Comparison of ENCODE assay signal across 18 mouse cellular contexts in genomic region chr9:40709587-40709986, GRCm38 (mm10). TPM values are rescaled to one million over a fixed set of nuclear protein-coding genes. Genes with fewer than 3 reads are reported as not detected.
A peak's percentile ranks its signal among the peaks of the same experiment; 100 is the strongest.
DNase-seq lines count a peak whose midpoint lies in the region; ATAC-seq lines count a peak whose summit lies in the region.
"Had no signal": no experiment of that assay in that cellular context is flagged by ENCODE, and none has a peak within 500 bp of the region (broad histone marks: within the 10 kb centered on the region; RNA-seq: fewer than 3 reads in every experiment).

No protein-coding gene starts in this region.

- H3K9ac ChIP-seq in neural tube, embryonic 13.5 days = no peak overlapping the region
- H3K9ac ChIP-seq in neural tube, embryonic 15.5 days (replicated peaks) = no peak overlapping the region
- H3K9ac ChIP-seq: heart, embryonic 12.5 days; lung, embryonic 14.5 days had no signal

- no peaks in the 10 kb centered on the region for H3K79me2 ChIP-seq in macrophage (ENCODE audit: inconsistent target)

- H3K4me3 ChIP-seq in neural tube, embryonic 13.5 days = no peak overlapping the region
- no peak overlapping the region for H3K4me3 ChIP-seq in neural tube, embryonic 15.5 days (replicated peaks)
- H3K4me3 ChIP-seq in macrophage (ENCODE audit: inconsistent target) = no peak overlapping the region
- H3K4me3 ChIP-seq: heart, embryonic 12.5 days; left cerebral cortex, adult 2 months had no signal

- WGBS in neural tube, embryonic 13.5 days = 51% methylated on average over 3 of the region's 3 CpGs
- WGBS in neural tube, embryonic 15.5 days = 53% methylated on average over 3 of the region's 3 CpGs
- 87% methylated on average over 3 of the region's 3 CpGs for WGBS in macrophage (ENCODE audit: missing documents)

- peak; percentile 85 for DNase-seq in heart, adult 11 months
- DNase-seq in heart, postnatal 14 days = no peak
- no peak for DNase-seq in c-Kit-positive CD71-positive TER-119-positive erythroid progenitor cells, embryonic 14.5 days (ENCODE audit: low spot score)
- DNase-seq in ovary, postnatal 14 days (ENCODE audit: low spot score) = no peak
- DNase-seq: cerebellum, adult 11-12 months; gastrocnemius, postnatal 10 days; liver; lung, embryonic 14.5 days had no signal

- no peaks in the 10 kb centered on the region for H3K36me3 ChIP-seq in neural tube, embryonic 13.5 days
- H3K36me3 ChIP-seq in neural tube, embryonic 15.5 days = no peaks in the 10 kb centered on the region
- no peaks in the 10 kb centered on the region for H3K36me3 ChIP-seq in macrophage (ENCODE audit: inconsistent target)
- H3K36me3 ChIP-seq: G1E; heart, embryonic 12.5 days had no signal

- H3K27ac ChIP-seq in neural tube, embryonic 13.5 days (replicated peaks) = peak overlapping the region; percentile 80
- no peak overlapping the region; the same call in 1 of the 2 replicates for H3K27ac ChIP-seq in neural tube, embryonic 15.5 days (replicated peaks)
- H3K27ac ChIP-seq in macrophage = peak overlapping the region; percentile 28
- H3K27ac ChIP-seq: left cerebral cortex, adult 2 months had no signal

- no peak overlapping the region for H3K4me2 ChIP-seq in neural tube, embryonic 13.5 days
- no peak overlapping the region for H3K4me2 ChIP-seq in neural tube, embryonic 15.5 days
- H3K4me2 ChIP-seq: heart, embryonic 12.5 days; lung, embryonic 14.5 days had no signal

- H3K4me1 ChIP-seq in neural tube, embryonic 13.5 days (replicated peaks) = peaks cover 43% of the 10 kb centered on the region
- peaks cover 21% of the 10 kb centered on the region for H3K4me1 ChIP-seq in neural tube, embryonic 15.5 days

- no peaks in the 10 kb centered on the region for H3K9me3 ChIP-seq in neural tube, embryonic 13.5 days
- no peaks in the 10 kb centered on the region for H3K9me3 ChIP-seq in neural tube, embryonic 15.5 days (replicated peaks)
- H3K9me3 ChIP-seq: G1E; heart, embryonic 12.5 days had no signal

- intact Hi-C loops in heart, postnatal 14 days (cut with DNase I) = no loop called here

- ATAC-seq in neural tube, embryonic 13.5 days (ENCODE audit: low read depth) = no peak
- ATAC-seq in neural tube, embryonic 15.5 days (ENCODE audit: low FRiP score) = no peak

- no peaks in the 10 kb centered on the region for H3K27me3 ChIP-seq in neural tube, embryonic 13.5 days
- no peaks in the 10 kb centered on the region for H3K27me3 ChIP-seq in neural tube, embryonic 15.5 days (replicated peaks)
- H3K27me3 ChIP-seq: heart, embryonic 12.5 days had no signal

RNA-seq across cellular contexts. Expression of gene Clmp, which starts 23.8 kb away (rescaled TPM):
- total RNA-seq in heart, postnatal 14 days (2021) = 1 to 10 TPM; 4.2 to 6.0 TPM
- polyA plus RNA-seq in neural tube, embryonic 13.5 days (2015; fragmentation: Nextera tagmentation; extraction: Ambion mirVana) = 51.5 and 52.0 TPM in 2 replicates
- 41.7 and 51.2 TPM in 2 replicates for polyA plus RNA-seq in neural tube, embryonic 15.5 days (2015; fragmentation: Nextera tagmentation; extraction: Ambion mirVana)
- 1 to 10 TPM in 5 of 26 experiments, under 1 TPM in 14, not detected in 7; 0.13 to 4.9 (median 0.58) TPM for total RNA-seq in macrophage (2018; cell fraction: chromatin; rRNA removed)
- under 1 TPM; 0.14 to 0.91 (median 0.32) TPM for total RNA-seq in macrophage (2018; cell fraction: cytosol; rRNA removed)
- total RNA-seq in macrophage (2018; cell fraction: nucleus; rRNA removed) = 1 to 10 TPM in 6 of 26 experiments, under 1 TPM in 20; 0.13 to 5.6 (median 0.66) TPM
- 0.20 to 0.57 TPM (median 0.23 TPM) in 3 replicates for polyA plus RNA-seq in macrophage (2018)
- polyA plus RNA-seq: G1E had no signal

RNA-seq across cellular contexts. Expression of gene Gm21915, which starts 39.2 kb away (rescaled TPM):
- not detected for total RNA-seq in heart, postnatal 14 days (2021)
- polyA plus RNA-seq in neural tube, embryonic 13.5 days (2015; fragmentation: Nextera tagmentation; extraction: Ambion mirVana) = not detected in 2 replicates
- polyA plus RNA-seq in neural tube, embryonic 15.5 days (2015; fragmentation: Nextera tagmentation; extraction: Ambion mirVana) = not detected in 2 replicates
- not detected for total RNA-seq in macrophage (2018; cell fraction: chromatin; rRNA removed)
- not detected for total RNA-seq in macrophage (2018; cell fraction: cytosol; rRNA removed)
- not detected for total RNA-seq in macrophage (2018; cell fraction: nucleus; rRNA removed)
- not detected in 3 replicates for polyA plus RNA-seq in macrophage (2018)
- total RNA-seq: adrenal gland, postnatal 4 days; gastrocnemius, postnatal 10 days; left cerebral cortex, adult 2 months; monocyte, adult 5-6 weeks had no signal
- polyA plus RNA-seq: C2C12; G1E; heart, embryonic 12.5 days; large intestine, adult 2 months; lung, embryonic 14.5 days had no signal

Comparison
In these comparisons a context has a peak if more than half of its experiments do, and no peak if none do; other contexts are left out.
1. RNA of gene Clmp, which starts 23.8 kb away (polyA plus RNA-seq): 51.5 to 52.0 TPM in neural tube, embryonic 13.5 days and 41.7 to 51.2 TPM in neural tube, embryonic 15.5 days; 0.20 to 0.57 TPM in macrophage; every median in the first group is over 10 times any median in the second.